Mouse (Mus musculus) retina, postnatal 7 days (tissue): ENCODE results near the gene Wdr43.

Source experiments
- DNase-seq: peaks from one replicate; pipeline ENCODE4 v3.0.0-alpha.2; 2012; ENCODE audit warnings: low read depth, low spot score

The Wdr43 gene

DNA sequence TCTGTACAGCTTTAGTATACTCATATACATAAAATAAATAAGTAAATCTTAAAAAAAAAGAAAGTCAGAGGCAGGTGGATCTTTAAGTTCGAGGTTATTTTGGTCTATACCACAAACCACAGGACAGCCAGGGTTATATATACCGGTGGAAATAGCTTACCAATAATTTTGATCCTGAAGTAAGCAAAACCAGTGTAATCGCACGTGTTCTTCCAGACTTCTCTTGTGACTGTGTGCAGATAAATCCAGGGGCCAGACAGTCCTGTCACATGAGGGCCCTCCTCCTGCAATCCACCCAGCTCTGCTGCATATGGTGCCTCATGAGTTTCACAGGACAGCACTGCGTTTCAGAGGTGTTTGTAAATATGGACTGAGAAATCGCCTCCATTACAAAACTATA is 47.8 kb downstream of the Wdr43 start:
- no peak for DNase-seq

DNA sequence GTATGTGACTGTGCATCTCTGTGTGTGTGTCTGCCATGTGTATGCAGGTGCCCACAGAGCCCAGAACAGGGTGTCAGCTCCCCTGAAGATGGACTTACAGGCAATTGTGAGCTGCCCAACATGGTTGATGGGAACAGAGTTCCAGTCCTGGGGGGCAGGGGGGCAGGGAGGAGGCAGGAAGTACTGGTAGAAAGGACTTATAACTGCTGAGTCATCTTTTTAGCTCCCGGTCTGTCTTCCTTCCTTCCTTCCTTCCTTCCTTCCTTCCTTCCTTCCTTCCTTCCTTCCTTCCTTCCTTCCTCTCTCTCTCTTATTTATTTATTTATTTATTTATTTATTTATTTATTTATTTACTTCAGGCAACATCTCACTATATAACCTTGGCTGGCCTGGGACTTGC is 48.5 kb downstream of the Wdr43 start:
- no peak for DNase-seq

DNA sequence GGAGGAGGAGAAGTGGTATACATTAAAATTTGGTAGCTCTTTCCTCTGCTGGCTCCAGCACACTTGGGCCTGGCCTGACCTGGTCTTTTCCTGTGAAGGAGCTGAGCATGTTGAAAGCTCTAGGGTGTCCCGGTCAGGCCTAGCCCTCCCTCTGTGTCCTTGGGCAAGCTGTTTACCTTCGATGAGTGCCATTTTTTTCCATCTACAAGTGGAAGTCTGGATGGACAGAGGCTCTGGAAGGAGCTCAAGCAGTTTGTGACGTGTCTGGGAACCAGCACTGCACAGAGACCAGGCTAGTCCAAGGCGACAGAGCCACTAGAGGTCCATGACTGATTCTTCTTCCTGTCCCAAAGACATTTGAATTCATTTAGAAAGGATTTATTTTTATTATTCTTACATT is 49.5 kb downstream of the Wdr43 start:
- no peak for DNase-seq

DNA sequence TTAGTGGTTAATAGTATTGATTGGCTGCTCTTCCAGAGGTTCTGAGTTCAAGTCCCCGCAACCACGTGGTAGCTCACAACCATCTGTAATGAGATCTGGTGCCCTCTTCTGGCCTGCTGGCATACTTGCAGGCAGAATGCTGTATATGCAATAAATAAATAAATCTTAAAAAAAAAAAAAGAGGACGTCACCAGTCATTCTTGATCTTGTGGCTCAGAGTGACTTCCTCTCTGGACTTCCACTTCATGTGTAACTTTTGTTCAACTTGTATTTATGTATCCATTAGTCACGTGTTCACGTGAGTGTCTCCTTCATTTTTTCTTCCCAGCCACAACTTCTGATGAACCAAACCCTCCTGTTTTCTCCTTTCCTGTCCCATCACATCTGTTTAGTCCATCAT is 53.8 kb downstream of the Wdr43 start:
- no peak for DNase-seq

GRCm38 (mm10) chr17:71671840-71672546 is 56.3 kb downstream of the Wdr43 start:
- DNase-seq: no peak

GRCm38 (mm10) chr17:71673092-71673491 is 57.4 kb downstream of the Wdr43 start, which contains the start of gene Togaram2:
Gene Togaram2 (plus strand): TSS chr17:71673261.
- no peak for DNase-seq

GRCm38 (mm10) chr17:71673936-71674335 is 58.2 kb downstream of the Wdr43 start:
- DNase-seq: no peak

DNA sequence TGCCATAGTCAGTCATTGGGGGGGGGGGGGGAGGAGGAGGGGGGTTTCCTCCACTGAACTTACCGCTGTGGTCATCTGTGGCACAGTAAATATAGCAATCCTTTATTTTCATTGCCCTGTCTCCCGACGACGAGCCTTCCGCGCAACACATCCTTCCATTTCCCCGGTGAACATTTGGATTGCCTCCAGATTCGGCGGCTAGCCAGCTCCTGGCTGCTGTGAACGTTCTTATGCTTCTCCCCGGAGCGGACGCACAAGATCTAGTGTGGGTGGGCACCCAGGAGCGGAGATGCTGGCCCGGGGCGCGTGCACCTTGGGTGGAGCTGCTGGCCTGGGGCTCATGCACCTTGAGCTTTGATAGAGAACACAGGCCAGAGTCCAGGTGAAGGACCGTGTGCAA is 59.2 kb downstream of the Wdr43 start:
- DNase-seq: no peak

GRCm38 (mm10) chr17:71681666-71682065 is 66.0 kb downstream of the Wdr43 start:
- peak; percentile 71 for DNase-seq

GRCm38 (mm10) chr17:71682379-71682778 is 66.7 kb downstream of the Wdr43 start:
- no peak for DNase-seq

GRCm38 (mm10) chr17:71683281-71683680 is 67.6 kb downstream of the Wdr43 start:
- no peak for DNase-seq

DNA sequence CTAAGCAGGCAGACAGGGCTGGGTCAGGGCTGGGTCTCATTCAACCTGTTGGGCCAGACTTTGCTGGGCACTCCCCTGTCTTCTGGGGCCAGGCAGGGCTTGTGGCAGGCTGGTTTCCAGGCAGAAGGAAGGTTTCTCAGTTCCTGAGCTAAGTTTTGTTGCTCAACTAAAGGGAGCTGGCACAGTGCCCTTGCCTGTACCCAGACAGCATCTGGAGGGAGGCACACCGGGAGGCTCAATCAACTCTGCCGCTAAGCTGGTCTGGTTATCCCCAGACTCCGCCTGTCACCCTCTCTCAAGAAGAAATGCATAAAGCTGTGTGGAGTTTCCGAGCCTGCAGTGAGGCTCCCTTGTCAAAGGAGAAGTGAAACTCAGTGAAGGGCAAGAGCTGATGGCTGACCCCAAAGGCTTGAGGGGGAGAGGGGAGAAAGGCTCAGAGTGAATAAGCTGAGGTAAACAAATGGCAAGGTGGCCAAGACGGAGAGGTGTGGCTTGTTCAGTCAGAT is 68.5 kb downstream of the Wdr43 start:
- DNase-seq: no peak

DNA sequence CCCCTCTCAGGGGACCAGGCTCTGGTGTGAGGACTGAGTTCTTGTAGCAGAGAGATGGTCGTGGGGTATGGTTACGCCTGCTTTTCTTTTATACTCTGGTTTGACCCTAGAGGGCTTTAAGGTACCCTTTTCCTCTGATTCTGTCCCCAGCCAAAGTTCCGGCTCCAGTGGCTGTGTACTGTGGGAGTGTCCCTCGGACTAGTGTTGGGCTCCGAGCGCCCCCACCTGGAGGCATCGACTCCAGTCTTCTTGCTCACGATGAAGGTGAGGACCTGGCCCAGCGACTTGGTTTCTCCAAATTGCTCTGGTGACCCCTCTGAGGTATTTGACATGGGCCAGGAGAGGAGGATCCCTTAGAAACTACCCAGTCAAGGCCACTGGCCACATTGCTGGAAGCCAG is 71.7 kb downstream of the Wdr43 start:
- DNase-seq: no peak

GRCm38 (mm10) chr17:71689903-71690302 is 74.2 kb downstream of the Wdr43 start:
- no peak for DNase-seq

DNA sequence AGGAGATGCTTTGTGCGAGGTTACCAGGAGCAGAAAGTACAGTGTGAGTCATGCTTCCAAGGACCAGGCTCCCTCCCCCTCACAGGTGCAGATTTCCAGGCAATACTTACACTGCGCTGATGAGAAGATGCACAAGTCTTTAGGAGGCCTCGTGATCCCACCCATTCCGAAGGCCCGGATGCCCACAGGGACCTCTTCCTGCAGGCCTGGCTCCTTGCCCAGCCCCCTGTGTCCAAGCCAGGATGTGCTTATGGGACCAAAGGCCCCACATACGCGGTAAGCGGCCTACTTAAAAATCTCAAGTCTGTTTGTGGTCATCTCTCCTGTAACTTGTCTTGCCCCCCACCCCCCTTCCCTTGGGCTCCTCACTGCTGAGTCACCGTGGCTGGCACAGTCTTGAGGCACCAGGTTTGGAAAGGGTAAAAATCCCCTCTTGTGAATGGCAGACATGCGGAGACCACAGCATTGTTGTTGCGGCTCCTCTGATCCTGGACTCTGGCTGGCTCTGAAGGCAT is 75.7 kb downstream of the Wdr43 start:
- no peak for DNase-seq

- DNase-seq: no peak
These were observed 77.6 kb downstream of the Wdr43 start for GRCm38 (mm10) chr17:71693313-71693712.

- DNase-seq: no peak
These were observed 78.1 kb downstream of the Wdr43 start for GRCm38 (mm10) chr17:71693780-71694179.

GRCm38 (mm10) chr17:71695151-71695550 is 79.5 kb downstream of the Wdr43 start:
- no peak for DNase-seq

DNA sequence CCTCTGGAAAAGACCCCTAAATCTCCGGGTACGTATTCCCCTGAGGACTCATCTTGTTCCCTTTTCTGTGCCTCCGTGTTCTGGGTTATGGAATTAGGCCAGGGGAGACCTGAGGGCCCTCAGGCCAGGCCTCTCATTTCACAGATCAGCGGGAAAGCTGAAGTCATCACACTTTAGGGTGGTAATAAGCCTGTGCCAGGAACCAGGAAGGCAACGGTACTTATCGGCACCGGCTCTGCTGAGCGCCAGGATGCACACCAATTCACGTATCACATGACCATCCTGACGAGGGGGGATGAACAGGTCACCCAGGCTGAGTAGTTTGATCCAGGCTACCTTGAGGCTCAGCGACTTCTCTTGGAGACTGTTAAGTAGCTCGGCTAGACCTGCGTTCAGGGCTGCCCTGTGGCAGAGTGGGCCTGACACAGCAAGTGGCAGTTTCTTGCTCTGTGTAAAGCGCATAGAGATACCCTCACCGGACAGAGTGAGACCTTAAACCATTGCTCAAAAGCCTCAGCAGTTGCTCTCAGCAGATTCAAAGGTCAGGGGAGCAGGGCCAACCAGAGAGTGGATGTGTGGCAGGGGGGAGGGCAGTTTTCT is 80.1 kb downstream of the Wdr43 start:
- no peak for DNase-seq

- DNase-seq: no peak
These were observed 80.7 kb downstream of the Wdr43 start for GRCm38 (mm10) chr17:71696396-71696795.

- no peak for DNase-seq
These were observed 82.4 kb downstream of the Wdr43 start for GRCm38 (mm10) chr17:71697896-71698618.

GRCm38 (mm10) chr17:71698619-71698956 is 82.9 kb downstream of the Wdr43 start:
- DNase-seq: no peak

GRCm38 (mm10) chr17:71705113-71705512 is 89.4 kb downstream of the Wdr43 start:
- no peak for DNase-seq
